Mouse (Mus musculus): ENCODE measurements around the gene Uox.

The Uox gene

DNA sequence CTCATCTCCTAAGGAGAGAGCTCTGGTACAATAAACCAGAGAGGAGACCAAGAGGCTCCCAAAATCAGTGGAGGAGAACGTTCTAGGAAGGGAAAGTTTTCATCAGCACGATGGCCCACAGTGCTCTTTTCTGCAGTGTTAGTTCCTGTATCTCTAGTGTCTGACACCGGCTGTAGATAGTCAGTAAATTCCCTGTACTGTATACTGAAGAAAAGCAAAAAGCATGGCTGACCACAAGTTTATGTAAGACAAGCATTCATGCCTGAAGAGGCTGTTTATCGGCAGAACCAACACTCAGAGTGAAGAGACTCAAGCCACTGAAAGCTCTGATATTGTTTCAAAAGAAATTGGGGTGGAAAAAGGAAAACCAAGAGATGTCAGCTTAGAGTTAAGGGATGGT is 13.3 kb downstream of the Uox start:
- no peak for DNase-seq (ENCODE audit: inconsistent ontology term)

DNA sequence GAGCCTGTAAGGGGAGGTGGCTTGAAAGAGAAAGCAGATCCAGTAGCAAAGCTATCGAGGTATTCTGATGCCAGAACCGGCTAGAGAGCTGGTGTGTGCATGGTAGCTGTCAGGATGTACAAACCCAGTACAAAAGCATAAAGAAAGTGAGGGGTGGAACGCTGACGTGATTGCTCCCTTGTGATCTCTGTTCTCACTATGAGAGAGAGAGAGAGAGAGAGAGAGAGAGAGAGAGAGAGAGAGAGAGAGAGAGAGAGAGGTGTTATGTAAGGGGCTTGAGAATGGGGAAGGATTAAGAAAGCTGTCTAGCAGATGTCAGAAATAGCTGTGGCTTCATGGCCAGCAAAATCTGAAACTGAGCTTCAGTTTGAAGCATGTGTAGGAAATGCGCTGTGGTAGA is 13.7 kb downstream of the Uox start:
- no peak for DNase-seq (ENCODE audit: inconsistent ontology term)

DNA sequence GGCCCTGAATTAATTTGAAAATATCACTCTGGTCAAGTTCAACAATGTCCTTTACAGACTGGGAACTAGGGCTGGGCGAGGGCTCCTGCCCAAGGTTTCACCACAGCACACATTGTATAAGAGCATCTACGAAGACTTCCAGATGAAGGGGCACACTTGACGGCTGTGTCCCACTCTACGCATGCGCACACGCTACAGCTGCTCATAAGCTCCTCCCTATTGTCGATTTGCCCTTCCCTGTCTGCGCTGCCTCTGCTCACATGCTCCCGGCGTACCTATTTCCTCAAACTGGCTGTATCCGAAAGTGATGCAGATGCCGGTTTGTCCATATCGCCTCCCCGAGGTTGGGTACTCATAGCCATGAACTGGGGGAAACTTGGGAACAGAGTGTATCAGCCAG is 16.4 kb downstream of the Uox start:
- DNase-seq (ENCODE audit: inconsistent ontology term): no peak

DNA sequence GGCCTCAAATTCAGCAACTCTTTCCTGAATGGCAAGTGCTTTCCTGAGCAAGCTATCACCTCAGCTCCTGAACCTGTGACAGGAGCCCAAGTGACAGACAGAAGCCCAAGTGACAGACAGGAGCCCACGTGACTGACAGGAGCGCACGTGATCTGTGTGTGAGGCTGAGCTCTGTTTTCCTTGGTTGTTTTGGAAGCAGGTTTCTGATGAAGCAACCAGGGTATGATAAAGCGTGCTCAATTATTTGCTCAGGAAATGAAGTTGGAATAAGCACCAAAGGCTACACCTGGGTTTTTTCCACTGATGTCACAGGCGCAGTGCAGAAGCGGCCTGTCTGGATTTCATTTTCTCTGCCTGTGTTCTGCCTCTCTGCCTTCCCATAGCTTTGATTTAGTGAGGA is 19.3 kb downstream of the Uox start:
- DNase-seq (ENCODE audit: inconsistent ontology term): no peak

DNA sequence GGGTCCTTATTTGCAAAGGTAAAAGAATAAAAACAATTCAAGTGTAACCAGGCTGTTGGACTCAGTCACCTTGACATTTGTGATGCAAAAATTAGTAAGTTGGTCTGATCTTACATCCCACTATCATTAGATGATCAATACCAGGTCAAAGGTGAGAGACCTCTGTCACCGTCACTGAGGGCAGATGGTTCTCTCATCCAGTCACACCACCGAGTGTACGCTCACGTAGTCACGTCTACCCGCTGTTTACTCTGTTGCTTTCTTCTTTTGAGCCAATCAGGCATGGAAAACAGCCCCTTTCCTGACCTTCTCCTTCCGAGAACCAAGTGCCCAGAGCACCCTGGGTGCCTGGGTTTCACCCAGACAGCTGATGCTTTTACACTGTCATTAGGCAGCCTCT is 20.9 kb downstream of the Uox start:
- no peak for DNase-seq (ENCODE audit: inconsistent ontology term)

DNA sequence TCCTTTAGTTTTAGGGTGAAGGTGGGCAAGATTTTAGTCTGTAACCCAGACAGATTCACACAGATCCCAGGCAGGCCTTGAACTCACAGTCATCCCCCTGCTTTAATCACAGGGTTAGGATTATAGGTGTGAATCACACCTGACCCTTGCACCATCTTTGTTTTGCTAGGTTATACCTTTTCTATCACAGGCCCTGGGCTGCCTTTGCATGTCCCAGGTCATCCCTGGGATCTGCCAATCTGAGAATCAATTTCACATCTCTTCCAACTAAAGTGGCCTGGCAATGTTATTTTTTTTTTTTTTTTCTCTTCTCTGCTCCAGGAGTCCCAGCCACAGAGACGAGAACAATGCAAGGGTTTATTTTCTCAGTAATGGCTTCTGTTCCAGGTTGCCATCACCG is 21.4 kb downstream of the Uox start:
- DNase-seq (ENCODE audit: inconsistent ontology term): no peak

DNA sequence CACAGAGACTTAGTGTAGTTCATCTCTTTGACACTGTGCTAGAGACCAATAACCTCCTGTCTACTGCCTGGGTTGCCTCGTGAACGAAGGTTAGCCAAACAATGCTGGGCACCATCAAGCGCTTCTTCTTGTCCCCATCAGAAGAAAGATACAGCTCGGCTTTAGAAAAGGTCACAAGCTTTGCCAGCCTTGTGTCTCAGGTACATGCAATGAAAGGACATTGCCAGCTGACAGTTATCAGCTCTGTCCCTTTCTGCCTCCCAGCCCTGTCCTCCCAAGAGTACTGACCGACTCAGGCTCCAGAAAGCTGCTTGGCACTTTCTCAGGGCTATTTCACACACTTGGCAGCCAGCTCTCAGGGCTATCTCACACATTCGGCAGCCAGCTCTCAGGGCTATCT is 25.2 kb downstream of the Uox start:
- DNase-seq (ENCODE audit: inconsistent ontology term): no peak

DNA sequence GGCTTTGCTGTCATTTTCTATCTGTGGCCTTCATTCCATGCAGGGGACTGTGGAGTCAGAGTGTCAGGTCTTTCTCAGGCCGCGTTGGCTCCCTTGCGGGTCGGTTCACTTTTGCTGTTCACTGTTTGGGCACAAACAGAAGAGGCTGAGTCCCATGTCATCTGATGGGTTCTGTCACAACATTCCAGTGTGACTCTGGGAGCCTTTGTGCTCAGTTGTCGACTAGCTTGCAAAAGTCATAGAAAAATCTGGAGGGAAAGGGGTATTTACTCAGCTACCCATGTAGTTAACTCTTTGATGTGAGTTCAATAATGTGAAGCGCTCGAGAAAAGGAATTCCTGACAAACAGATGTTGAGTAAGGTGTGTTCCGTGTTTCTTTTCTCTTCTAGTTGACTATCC is 26.2 kb downstream of the Uox start:
- no peak for DNase-seq (ENCODE audit: inconsistent ontology term)

DNA sequence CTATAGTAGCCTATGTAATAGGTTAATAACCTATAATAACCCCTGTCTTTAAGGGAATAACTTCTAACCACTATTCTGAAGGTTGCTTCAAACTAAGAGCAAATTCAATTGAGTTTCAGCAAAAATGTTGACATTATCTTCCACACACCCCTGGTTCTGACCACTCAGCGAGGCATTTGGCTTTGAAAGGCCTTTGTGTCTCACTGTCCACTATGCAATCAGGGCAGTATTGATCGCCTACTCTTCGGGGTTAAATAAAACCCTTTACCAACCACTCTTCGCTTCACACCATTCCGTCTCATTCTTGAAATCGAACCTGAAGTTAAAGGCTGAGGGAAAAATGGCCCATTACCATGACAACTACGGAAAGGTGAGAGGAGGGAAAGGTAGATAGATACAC is 26.6 kb downstream of the Uox start:
- no peak for DNase-seq (ENCODE audit: inconsistent ontology term)

DNA sequence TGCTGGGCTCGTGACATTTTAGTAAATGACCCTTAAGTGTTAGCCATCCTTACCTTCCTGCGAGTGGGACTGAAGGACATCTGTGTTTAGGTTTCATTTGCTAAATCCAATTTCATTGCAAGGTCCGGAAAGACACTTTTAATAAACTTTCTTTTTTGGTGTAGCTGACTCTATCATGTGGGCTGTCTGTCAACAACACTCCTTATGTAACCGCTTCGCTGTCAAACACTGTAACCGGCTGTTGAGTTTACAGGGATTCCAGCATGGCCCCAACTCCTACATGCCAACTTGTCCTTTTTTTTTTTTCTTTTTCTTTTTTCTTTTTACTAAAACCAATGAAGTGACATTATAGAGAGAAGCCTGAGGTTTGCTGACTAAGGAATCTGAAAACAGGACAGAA is 28.2 kb downstream of the Uox start:
- no peak for DNase-seq (ENCODE audit: inconsistent ontology term)

DNA sequence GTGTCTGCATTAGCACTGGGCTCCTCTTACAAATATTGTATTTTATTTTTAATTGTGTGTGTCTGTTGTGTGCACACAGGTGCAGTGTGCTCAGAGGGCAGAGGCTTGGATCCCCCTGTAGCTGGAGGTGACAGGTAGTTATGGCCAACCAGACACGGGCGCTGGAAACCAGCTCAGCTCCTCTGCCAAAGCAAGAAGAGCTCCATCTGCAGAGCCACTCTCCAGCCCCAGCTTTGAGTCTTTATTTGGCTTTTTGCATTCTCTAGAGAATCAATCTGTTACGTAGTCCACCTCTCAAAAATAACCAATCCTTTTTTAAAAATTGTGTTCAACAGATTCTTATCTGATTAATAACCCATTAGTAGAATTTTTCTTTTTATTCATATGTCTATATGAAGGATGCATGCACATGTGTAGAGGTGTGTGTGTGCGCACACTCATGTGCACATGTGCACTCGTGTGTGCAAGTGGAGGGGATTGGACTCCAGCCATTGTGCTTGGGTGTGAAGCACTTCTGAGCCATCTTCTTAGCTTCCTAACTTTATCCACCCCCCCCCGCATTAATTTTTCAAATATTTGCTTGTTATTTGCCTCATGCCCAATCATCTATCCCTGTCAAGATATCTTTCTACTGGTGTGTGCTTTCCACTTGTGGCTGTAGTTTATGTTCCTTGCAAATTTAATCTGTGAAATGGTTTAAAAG is 29.1 kb downstream of the Uox start:
- DNase-seq (ENCODE audit: inconsistent ontology term): no peak

DNA sequence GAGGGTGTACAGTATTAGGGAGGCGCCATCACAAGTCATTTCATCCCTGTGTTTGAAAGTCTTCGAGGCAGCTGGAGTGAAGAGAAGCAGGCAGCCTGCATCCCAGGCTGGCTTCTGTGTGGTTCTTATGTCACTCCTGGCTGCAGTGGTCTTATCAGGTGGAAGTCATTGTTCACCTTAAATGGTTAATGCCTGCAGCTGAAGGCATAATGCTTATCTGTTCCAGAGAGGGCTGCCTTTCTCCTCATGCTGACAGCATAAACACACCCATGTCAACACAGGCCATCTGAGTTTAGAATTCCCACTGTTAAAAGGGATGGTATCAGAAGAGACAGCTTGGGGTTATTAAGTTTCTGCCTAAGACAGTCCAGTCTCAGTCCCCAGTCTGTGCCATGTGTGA is 31.0 kb downstream of the Uox start:
- DNase-seq (ENCODE audit: inconsistent ontology term): no peak

DNA sequence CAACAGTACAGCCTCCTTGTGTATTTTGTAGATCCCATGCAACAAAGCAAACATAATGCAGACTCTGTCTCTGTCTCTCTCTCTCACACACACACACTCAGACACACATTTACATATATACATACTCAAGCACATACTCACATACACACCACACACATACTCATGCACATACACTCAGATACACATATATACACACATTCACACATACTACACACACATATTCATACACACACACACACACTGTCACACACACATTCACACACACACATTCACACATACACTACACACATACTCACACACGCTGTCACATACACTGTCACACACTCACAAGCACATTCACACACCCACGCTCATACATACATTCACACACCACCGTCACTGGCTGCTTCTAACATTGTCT is 32.3 kb downstream of the Uox start:
- no peak for DNase-seq (ENCODE audit: inconsistent ontology term)

DNA sequence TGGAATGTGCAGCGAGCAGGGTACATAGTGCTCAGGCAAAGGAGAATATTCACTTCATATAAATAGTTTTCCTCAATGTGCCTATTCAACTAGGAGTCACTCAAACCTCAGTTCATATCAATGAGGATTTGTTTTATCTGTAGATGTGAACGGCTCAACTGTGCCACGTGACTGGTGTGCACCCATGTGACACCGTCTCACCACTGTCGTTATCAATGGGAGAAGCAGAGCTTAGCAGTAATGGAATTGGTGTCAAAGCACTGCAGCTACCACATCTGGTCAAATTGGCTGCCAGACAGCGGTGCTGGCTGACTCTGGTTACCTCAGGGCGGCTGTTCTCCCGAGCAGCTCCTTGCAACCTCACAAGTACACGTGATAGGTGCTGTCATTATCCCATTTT is 34.4 kb downstream of the Uox start:
- no peak for DNase-seq (ENCODE audit: inconsistent ontology term)

DNA sequence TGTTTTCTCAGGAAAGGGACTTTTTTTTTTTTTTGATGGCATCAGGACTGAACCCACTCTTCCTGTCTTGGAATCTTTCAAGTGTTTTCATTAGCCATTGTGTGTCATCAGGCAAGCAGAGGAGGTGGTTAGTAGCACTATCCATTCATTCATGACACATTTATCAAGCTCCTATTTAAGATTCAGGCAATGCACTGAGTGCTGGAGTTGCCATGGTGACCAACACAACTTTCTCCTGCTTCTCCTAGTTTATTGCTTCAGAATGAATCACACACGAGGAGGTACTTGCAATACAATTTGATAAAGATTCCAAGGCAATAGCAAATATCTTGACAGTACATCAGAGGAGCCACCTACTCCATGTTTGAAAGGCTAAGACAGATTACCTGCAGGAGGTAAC is 37.1 kb downstream of the Uox start:
- peak; percentile 79 for DNase-seq (ENCODE audit: inconsistent ontology term)

DNA sequence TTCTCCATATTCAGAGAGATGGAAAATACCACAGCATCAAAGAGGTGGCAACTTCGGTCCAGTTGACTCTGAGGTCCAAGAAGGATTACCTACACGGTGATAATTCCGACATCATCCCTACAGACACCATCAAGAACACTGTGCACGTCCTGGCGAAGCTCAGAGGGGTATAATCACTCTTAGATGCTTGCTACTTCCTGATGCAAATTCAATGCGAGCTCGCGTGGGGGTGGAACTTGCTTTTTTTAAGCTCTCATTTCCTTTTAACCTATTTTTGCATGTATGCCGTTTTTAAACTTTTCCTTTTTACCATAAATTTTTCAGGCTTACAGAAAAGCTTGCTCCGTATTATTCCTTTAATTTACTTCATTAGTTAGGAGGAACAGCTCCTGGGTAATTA is 40.1 kb downstream of the Uox start:
- no peak for DNase-seq (ENCODE audit: inconsistent ontology term)

DNA sequence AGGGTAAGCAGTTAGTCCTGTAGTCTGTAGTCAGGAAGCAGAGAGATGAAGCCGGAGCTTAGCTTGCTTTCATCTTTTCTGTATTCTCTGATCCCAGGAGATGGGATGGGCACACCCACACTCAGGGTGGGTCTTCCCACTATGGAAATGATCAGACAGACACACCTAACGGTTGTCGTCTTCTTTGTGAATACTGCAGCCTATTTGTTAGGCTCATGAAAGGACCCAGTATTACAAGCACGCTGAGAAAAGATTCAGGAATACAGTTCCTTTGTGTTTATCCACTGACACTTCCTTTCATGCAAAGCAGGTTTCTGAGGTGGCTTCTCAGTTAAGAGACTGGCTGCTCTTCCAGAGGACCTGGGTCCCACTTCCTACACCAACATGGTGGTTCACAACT is 41.0 kb downstream of the Uox start:
- no peak for DNase-seq (ENCODE audit: inconsistent ontology term)

DNA sequence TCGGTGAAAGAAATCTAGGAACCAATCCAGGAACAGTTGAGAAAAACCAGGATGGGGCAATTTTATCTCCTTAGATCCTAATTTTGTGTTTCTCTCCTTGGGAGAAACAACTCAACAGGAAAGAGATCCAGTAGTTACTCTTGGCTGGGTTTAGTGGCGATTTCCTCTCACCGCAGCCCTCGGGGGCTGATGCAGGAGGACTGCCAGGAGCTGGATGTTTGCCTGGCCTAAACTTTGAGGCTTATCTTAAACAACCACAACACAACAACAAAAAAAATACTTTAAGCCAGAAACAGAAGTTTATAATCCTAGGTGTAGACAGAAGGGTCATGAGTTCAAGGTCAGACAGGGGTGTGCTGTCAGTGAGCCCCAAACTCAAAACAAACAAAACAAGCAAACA is 41.6 kb downstream of the Uox start:
- DNase-seq (ENCODE audit: inconsistent ontology term): no peak

DNA sequence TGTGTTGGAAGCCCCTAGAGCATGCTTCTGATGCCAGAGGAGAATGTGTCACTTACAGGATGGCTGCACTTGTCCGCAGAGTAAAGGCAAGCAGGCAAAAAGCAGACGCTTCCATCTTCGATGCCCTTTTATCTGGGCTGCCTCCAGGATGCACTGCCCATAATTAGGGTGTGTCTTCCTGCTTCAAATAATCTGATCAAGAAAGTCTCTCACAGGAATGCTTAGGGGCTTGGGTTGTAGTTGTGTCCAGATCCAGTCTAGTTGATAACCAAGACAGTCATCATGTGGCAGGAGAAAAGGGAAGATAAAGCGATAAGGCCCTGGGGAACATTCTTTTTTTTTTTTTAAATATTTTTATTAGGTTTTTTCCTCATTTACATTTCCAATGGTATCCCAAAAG is 45.3 kb downstream of the Uox start, which contains the start of gene Dnase2b:
Gene Dnase2b, minus strand, starts transcription at position 101 of the 400 bp plus-strand sequence.
- DNase-seq (ENCODE audit: inconsistent ontology term): no peak

DNA sequence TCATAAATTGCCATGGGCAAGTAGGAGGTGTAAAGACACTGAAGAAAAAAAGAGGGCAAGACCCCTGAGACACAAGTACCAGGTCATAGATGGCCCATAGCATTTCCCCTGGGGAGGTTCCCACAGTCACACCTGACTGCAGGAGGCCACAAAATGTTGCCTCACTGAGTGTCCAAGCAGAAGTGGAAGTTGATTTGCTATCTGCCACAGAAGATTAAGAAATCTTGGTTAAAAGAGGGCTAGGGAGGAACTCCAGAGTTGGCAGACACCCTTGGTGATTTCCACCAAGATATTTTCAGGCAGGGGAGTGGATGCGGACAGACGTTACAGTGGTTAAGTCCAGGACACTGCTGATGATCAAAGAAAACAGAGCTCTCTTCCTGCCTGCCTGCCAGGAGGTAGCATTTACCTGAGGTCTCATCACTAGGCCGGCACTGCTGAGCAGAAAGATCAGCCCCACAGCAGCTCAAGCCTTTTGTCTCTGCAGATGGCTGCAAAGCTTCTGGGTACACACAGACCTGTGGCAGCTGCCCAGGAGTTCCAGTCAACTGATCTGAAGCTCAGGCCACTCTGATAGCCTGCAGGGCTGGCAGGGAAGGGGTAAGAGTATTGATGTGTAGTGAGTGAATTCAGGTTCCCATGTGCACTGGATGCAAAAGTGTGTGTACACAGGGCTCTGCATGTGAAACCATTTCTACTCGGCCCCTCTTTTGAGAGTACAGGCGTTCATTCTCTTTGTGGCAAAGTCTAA is 46.5 kb downstream of the Uox start:
- no peak for DNase-seq (ENCODE audit: inconsistent ontology term)

DNA sequence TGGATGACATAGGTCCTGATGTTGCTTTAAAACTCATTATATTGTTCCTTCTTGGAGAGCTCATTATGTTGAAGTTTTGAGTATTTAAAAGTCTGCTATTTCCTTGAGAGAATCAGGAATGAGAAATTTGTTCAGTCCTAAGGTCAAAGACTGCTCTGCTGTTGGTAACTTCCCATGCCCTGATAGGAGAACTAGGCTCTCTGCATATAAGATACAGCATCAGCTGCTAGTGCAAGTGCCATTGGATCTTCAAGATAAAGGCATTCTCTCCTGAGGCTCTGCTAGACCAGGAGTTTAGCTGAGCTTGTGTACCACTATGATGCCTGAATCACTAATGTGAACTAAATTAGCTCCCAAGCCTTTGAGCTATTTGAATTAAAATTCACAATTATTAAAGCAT is 47.7 kb downstream of the Uox start:
- no peak for DNase-seq (ENCODE audit: inconsistent ontology term)

DNA sequence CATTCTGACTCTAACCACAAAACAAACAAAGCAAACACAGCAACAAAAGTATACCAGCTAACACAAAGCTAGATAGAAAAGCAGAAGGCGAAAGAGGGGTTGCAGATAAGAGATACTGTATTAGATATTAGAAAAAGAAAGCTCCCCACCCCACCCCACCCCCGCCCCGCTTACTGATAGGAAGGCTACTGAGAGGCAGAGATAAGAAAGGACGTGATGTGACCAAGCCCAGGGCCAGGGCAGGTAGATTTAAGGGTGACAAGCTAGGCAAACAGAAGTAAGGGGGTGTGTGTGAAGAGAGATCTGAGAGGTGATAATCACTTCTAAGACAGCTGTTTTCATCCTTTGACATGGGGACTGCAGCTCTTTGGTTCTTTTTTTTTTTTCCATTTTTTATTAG is 48.1 kb downstream of the Uox start:
- no peak for DNase-seq (ENCODE audit: inconsistent ontology term)

DNA sequence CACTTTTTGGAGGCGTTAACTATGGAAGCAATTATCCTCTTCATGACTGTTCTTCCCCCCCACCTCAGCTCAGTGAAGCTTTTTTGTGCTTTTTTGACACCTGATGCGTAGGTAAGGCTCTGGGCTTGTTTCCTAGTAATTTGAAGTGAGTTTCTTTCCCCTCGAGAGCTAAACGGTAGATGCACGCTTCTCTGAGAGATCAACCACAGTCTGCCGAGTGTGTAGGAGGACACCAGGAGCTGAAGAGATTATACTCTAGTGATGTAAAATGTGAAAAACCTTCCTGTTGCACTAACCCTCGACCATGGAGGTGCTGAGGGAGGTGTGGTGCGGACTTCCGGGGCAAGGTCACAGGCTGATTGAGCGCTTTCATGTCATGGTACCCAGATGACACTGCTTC is 49.9 kb downstream of the Uox start:
- DNase-seq (ENCODE audit: inconsistent ontology term): no peak
